Comparison of ENCODE assay signal across 9 mouse cellular contexts in the genomic region with DNA sequence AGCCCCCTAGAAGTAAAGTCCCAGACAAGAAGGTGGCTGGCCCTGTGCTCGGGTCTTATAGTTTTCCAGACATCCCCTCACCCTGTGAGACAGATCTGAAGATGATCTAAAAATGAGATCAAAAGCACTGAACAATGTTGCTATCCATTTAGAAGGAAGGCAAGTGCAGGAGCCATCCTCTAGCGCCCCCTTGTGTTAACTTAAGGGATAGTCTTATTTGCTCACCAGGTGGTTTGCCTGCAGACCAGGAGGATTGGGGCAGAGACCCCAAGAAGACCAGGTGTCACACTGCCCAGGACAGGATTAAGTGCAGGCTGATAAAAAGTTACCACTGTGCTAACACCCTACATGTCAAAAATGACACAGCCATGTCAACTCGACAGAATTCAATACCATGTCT. TPM values are rescaled to one million over a fixed set of nuclear protein-coding genes. Genes with fewer than 3 reads are reported as not detected.
DNase-seq lines count a peak whose midpoint lies in the region; ATAC-seq and TF ChIP-seq lines count a peak whose summit lies in the region.
"Had no signal": no experiment of that assay in that cellular context is flagged by ENCODE, and none has a peak within 500 bp of the region (broad histone marks: within the 10 kb centered on the region; RNA-seq: fewer than 3 reads in every experiment).

No protein-coding gene starts in this region.

- no peak overlapping the region for H3K4me2 ChIP-seq in kidney, embryonic 14.5 days (replicated peaks; ENCODE audit: low read depth, low read length)
- no peak overlapping the region for H3K4me2 ChIP-seq in lung, postnatal 0 days (replicated peaks; ENCODE audit: low read depth, low read length)

- TF ChIP-seq POLR2A in kidney, adult 2 months (IDR thresholded peaks at IDR 0.05; ENCODE audit: low read depth, low read length) = no peak

- no peaks in the 10 kb centered on the region for H3K79me2 ChIP-seq in C2C12 (ENCODE audit: control insufficient read depth, insufficient read depth)

- no peak for TF ChIP-seq EP300 in lung, postnatal 0 days (IDR thresholded peaks at IDR 0.05)

- no peaks in the 10 kb centered on the region for H3K9me3 ChIP-seq in kidney, embryonic 14.5 days (ENCODE audit: control insufficient read depth, low read length)
- no peaks in the 10 kb centered on the region for H3K9me3 ChIP-seq in lung, postnatal 0 days (ENCODE audit: low read length)

- 27% methylated on average over 3 of the region's 3 CpGs for WGBS in kidney, adult 2 months
- 33% methylated on average over 3 of the region's 3 CpGs for WGBS in kidney, embryonic 14.5 days
- 28% methylated on average over 3 of the region's 3 CpGs for WGBS in lung, postnatal 0 days

- peak; percentile 61 for DNase-seq in kidney, adult 2 months
- DNase-seq in MN1 (ENCODE audit: low spot score) = peak; percentile 35
- peak; percentile 58 to 67 for DNase-seq in cerebellum, postnatal 25 days
- peak; percentile 32 for DNase-seq in lung, postnatal 0 days (ENCODE audit: low spot score)
- DNase-seq in ovary, postnatal 36 days (ENCODE audit: low spot score) = no peak
- DNase-seq in gastrocnemius, adult 8-10 months (ENCODE audit: low spot score in 2 of 2) = no peak

- no peak overlapping the region for H3K9ac ChIP-seq in kidney, embryonic 14.5 days (ENCODE audit: low read depth, low read length)
- no peak overlapping the region for H3K9ac ChIP-seq in lung, postnatal 0 days (replicated peaks; ENCODE audit: low read depth)

- no peak for ATAC-seq in kidney, embryonic 14.5 days (ENCODE audit: low FRiP score, low TSS enrichment)
- no peak for ATAC-seq in lung, postnatal 0 days

- no peaks in the 10 kb centered on the region for H3K79me3 ChIP-seq in C2C12 (ENCODE audit: low read depth)

- no peaks in the 10 kb centered on the region for H3K4me1 ChIP-seq in kidney, adult 2 months (ENCODE audit: control insufficient read depth, insufficient read depth, low read length)
- no peaks in the 10 kb centered on the region for H3K4me1 ChIP-seq in kidney, embryonic 14.5 days (ENCODE audit: control insufficient read depth, insufficient read depth, low read length)
- no peaks in the 10 kb centered on the region for H3K4me1 ChIP-seq in lung, postnatal 0 days (ENCODE audit: insufficient read depth, low read depth, low read length)

- no peak overlapping the region for H3ac ChIP-seq in C2C12 (ENCODE audit: control insufficient read depth, insufficient read length, low read depth)

- peak; percentile 64; the same call in 1 of the 2 replicates for TF ChIP-seq CTCF in kidney, adult 2 months (conservative IDR thresholded peaks at IDR 0.05; ENCODE audit: insufficient read depth, insufficient read length, low read depth, low read length)
- TF ChIP-seq CTCF in C2C12 (IDR thresholded peaks at IDR 0.05; ENCODE audit: control insufficient read depth, insufficient read depth, insufficient read length) = peak; percentile 33
- peak; percentile 78 for TF ChIP-seq CTCF in lung, postnatal 0 days (IDR thresholded peaks at IDR 0.05)

- H3K27ac ChIP-seq in kidney, adult 2 months (ENCODE audit: insufficient read depth, low read depth, low read length) = no peak overlapping the region
- no peak overlapping the region for H3K27ac ChIP-seq in kidney, embryonic 14.5 days (ENCODE audit: low read depth, low read length)
- no peak overlapping the region for H3K27ac ChIP-seq in lung, postnatal 0 days (ENCODE audit: low read length)
- H3K27ac ChIP-seq: macrophage had no signal

- no peaks in the 10 kb centered on the region for H3K27me3 ChIP-seq in kidney, adult 2 months (replicated peaks; ENCODE audit: control insufficient read depth, insufficient read depth, low read length)
- H3K27me3 ChIP-seq in kidney, embryonic 14.5 days (ENCODE audit: control insufficient read depth, insufficient read depth, low read length) = no peaks in the 10 kb centered on the region
- peaks cover 7% of the 10 kb centered on the region for H3K27me3 ChIP-seq in C2C12 (ENCODE audit: control insufficient read depth, insufficient read depth, insufficient read length)
- H3K27me3 ChIP-seq in lung, postnatal 0 days (replicated peaks; ENCODE audit: insufficient read depth, low read length) = no peaks in the 10 kb centered on the region

- no peaks in the 10 kb centered on the region for H3K36me3 ChIP-seq in kidney, adult 2 months (ENCODE audit: control insufficient read depth, insufficient read depth, low read length)
- no peaks in the 10 kb centered on the region for H3K36me3 ChIP-seq in kidney, embryonic 14.5 days (ENCODE audit: control insufficient read depth, insufficient read depth, low read length)
- H3K36me3 ChIP-seq in C2C12 (ENCODE audit: control insufficient read depth, insufficient read depth) = no peaks in the 10 kb centered on the region
- H3K36me3 ChIP-seq in lung, postnatal 0 days (ENCODE audit: insufficient read depth, low read length) = no peaks in the 10 kb centered on the region

- H3K4me3 ChIP-seq in kidney, adult 2 months (ENCODE audit: insufficient read depth, low read depth, low read length) = no peak overlapping the region
- H3K4me3 ChIP-seq in kidney, embryonic 14.5 days (ENCODE audit: low read length) = no peak overlapping the region
- H3K4me3 ChIP-seq in C2C12 (ENCODE audit: insufficient read depth, poor library complexity, severe bottlenecking) = no peak overlapping the region
- H3K4me3 ChIP-seq in lung, postnatal 0 days (ENCODE audit: low read depth, low read length) = no peak overlapping the region

TF ChIP-seq in C2C12, 6 proteins besides CTCF, POLR2A, EP300 and RAD21:
- TF ChIP-seq MAX (IDR thresholded peaks at IDR 0.05) = no peak
- TF ChIP-seq FOSL1 (IDR thresholded peaks at IDR 0.05; ENCODE audit: insufficient read depth, low read length, poor library complexity, severe bottlenecking) = no peak
- no peak for TF ChIP-seq MYOG (IDR thresholded peaks at IDR 0.05; ENCODE audit: control insufficient read depth, extremely low read depth, insufficient read length)
- no peak for TF ChIP-seq CEBPB (IDR thresholded peaks at IDR 0.05; ENCODE audit: low read depth)
- TF ChIP-seq USF1 (IDR thresholded peaks at IDR 0.05; ENCODE audit: low read depth) = no peak
- TF ChIP-seq MYOD1 (IDR thresholded peaks at IDR 0.05; ENCODE audit: control insufficient read depth, insufficient read length, low read depth) = no peak

RNA-seq across cellular contexts. Expression of a gene that starts 58.3 kb away (rescaled TPM):
- polyA plus RNA-seq in kidney, adult 2 months (2012; rRNA removed) = 3.3 and 4.5 TPM in 2 replicates
- 0.46 and 0.81 TPM in 2 replicates for polyA plus RNA-seq in kidney, embryonic 14.5 days (2014; fragmentation: Nextera tagmentation; extraction: Ambion mirVana)
- 2.1 TPM for polyA plus RNA-seq in C2C12 (2012; fragmentation: generic; extraction: Trizol)
- 0.11 and 0.17 TPM in 2 replicates for polyA plus RNA-seq in lung, postnatal 0 days (2015; fragmentation: Nextera tagmentation; extraction: Ambion mirVana)
- 1 to 10 TPM in 2 of 4 experiments, under 1 TPM in 2; 0.75 to 1.6 (median 1.0) TPM for total RNA-seq in gastrocnemius, adult 8-10 months (2022)

Comparison
In these comparisons a context has a peak if more than half of its experiments do, and no peak if none do; other contexts are left out.
1. DNase-seq: peak in kidney, adult 2 months (single experiment), MN1 (single experiment), cerebellum, postnatal 25 days (2 of 2) and lung, postnatal 0 days (single experiment); none in ovary, postnatal 36 days (single experiment) and gastrocnemius, adult 8-10 months (0 of 2).
2. Peak in every context shown above with its lines, with median percentiles within 50 percentile points of each other: CTCF ChIP-seq.